Mouse (Mus musculus) Patski (cell line): ENCODE data around the gene Yipf3. TPM values are rescaled to one million over a fixed set of nuclear protein-coding genes. Genes with fewer than 3 reads are reported as not detected.
A peak's percentile ranks its signal among the peaks of the same experiment; 100 is the strongest.

Experiments
- ATAC-seq: fragments of 100-300 bp; one replicate; pipeline ENCODE4 v1.8.0; 2021
- CTCF ChIA-PET: fragments of 350-600 bp; sonication (Branson Sonifier 250); formaldehyde crosslinking; loops from one replicate; lab custom pipeline; 2022; ENCODE audit warnings: inconsistent platforms; lab: Charles Lee
- POLR2A ChIA-PET: fragments of 350-600 bp; sonication (Branson Sonifier 250); formaldehyde crosslinking; loops from one replicate; lab custom pipeline; 2022; ENCODE audit warnings: antibody characterized with exemption, inconsistent platforms; lab: Charles Lee
- DNase-seq: peaks from one replicate; pipeline ENCODE4 v3.0.0-alpha.2; 2011; ENCODE audit warnings: low read depth, low spot score
- H3K27me3 ChIP-seq: fragments of 371-371 bp; one replicate; pipeline ENCODE4 v1.5.1; 2021
- CTCF ChIP-seq: fragments of 100-300 bp; IDR thresholded peaks from one replicate; pipeline ENCODE4 v1.5.1; 2021
- in situ Hi-C: fragments of 300-500 bp; cut with MboI; formaldehyde crosslinking; loops from 3 replicates; pipeline ENCODE4 v1.11.1; 2018; ENCODE audit warnings: low pct_unique_long_range_greater_than_20kb, mixed read lengths
- polyA plus RNA-seq: library from polyadenylated mRNA; unstranded; gene quantifications from one replicate; pipeline ENCODE4 v1.2.3, GENCODE M21; 2021

Gene Yipf3
- polyA plus RNA-seq, 1 experiment from 2014 or later: 88.7 TPM

DNA sequence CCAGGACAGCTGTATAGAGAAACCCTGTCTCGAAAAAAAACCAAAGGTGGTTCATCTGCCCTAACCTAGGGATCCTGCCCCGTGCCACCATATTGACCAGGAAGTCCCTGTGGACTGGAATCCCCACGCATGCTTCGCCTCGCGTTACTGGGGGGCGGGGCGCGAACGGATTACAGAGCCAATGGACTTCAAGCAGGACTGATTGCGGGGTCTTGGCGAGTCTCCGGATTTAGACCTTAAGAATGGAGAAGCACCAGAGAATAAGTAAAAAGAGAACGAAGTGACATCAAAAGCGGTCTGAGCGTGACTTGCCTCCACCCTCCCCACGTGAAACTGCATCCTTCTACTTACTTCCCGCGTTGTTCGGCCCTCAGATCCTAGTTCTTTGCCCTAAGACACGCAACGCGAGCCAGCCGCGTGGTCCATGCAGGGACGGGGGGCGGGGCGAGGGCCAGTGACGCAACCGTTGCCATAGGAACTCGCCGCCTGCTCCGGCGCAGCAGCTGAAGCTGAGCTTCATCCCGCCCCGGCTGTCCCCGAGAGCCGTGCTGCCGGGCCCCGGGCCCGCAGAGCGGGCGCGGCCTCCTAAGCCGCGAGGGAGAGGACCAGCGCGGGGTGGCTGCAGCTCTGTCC, 5.7 kb downstream of the Yipf3 start, which contains the start of gene Lrrc73:
Gene Lrrc73 (plus strand): TSS at position 80 of the 633 bp plus-strand sequence.
- ATAC-seq (peak; percentile 20), DNase-seq (no peak)
- in situ Hi-C loops: no loop called here
- ChIA-PET CTCF (interaction anchor here (2.4 to 3.3 kb wide), 2 partner anchors 12 to 21 kb away, joined by 5 to 14 read pairs; no protein-coding TSS in a partner anchor), POLR2A (interaction anchor here (0.6 kb wide), 1 partner anchor 143 kb away, joined by 3 read pairs; no protein-coding TSS in a partner anchor)
- no peaks in the 10 kb centered on the region for H3K27me3 ChIP-seq
- TF ChIP-seq CTCF: no peak

DNA sequence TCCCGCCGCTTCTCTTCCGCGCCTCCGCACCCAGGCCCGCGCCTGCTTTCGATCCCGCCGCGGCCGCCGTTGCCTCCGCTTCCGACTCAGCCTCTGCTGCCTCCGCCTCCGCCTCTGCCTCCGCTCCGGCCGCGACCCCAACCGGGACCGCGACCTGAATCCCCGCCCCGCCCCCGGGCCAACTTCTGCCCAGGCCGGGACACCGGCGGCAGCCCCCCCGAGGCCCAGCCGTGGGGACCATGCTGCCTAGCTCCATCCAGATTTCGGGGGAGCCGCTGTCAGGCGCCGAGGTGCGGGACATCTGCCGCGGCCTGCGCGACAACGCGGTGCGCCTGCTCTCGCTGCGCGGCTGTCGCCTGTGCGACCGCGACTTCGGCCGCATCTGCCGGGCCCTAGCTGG, 6.2 kb downstream of the Yipf3 start:
- H3K27me3 ChIP-seq: no peaks in the 10 kb centered on the region
- ChIA-PET POLR2A (interaction anchor here (0.6 kb wide), 1 partner anchor 142 kb away, joined by 3 read pairs; no protein-coding TSS in a partner anchor), CTCF (no interaction called here)
- ATAC-seq (peak; percentile 20), DNase-seq (no peak)
- TF ChIP-seq CTCF: no peak
- in situ Hi-C loops: no loop called here

DNA sequence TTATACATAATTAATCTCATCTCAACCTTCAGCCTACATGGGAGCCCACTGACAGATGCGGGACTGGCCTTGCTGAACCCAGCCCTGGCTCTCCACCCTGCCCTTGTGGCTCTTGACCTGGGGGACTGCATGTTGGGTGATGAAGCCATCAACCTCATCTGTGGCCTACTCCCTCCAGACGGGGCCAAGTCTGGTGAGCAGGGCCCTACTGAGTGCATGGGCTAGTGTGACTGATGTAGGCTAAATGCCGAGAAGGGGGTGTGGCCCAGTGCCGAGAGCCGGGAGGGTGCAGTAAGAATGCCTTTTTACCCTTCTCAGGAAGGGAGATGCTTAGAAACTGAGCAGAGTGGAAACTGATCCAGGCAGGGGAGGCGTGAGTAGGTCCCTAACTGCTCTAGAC, 7.3 kb downstream of the Yipf3 start:
- ATAC-seq: no peak
- TF ChIP-seq CTCF: no peak
- POLR2A ChIA-PET: no interaction called here
- H3K27me3 ChIP-seq: no peaks in the 10 kb centered on the region
- in situ Hi-C loops: no loop called here
- CTCF ChIA-PET: no interaction called here
- no peak for DNase-seq

DNA sequence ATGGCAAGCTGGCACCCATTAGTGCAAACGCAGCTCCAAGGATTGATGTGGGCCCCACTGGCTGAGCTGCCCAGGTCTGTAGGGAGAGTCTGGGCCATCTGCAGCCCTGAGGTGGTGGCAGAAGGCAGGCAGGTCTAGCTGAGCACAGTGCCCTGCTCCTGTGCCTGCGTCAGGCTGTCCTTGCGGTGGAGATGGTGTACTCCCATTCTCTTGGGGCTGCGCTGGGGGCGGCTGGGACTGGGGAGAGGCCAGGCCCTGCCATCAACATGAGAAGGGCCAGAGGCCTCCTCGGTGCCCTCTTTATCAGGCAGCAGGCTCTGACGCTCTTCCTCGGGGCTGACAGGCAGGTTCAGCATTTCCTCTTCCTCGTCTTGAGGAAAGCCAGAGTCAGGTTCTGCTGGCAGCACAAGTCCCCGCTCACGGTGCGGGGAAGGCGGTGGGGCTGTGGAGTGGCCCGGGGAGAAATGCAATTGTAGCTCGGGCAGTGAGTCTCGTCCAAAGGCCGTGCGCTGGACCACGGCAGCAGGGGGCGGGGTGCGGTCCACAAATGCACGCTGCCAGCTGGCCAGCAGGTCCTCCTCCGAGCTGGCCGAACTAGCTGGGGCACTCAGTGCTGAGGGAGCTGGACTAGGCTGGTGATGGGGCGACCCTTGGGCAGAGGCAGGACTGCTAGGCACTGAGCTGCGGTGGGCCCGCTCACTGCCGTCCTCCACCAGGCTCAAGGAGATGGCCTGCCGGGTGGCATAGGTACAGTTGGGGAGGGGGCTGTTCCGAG, 10.6 kb downstream of the Yipf3 start:
- DNase-seq (no peak), ATAC-seq (no peak)
- ChIA-PET CTCF (interaction anchor here (1.2 to 1.5 kb wide), 2 partner anchors 36 to 41 kb away, joined by 3 to 4 read pairs; no protein-coding TSS in a partner anchor), POLR2A (interaction anchor here (0.5 kb wide), 1 partner anchor 523 kb away, joined by 3 read pairs; no protein-coding TSS in a partner anchor)
- H3K27me3 ChIP-seq: no peaks in the 10 kb centered on the region
- no peak for TF ChIP-seq CTCF
- in situ Hi-C loops: no loop called here

DNA sequence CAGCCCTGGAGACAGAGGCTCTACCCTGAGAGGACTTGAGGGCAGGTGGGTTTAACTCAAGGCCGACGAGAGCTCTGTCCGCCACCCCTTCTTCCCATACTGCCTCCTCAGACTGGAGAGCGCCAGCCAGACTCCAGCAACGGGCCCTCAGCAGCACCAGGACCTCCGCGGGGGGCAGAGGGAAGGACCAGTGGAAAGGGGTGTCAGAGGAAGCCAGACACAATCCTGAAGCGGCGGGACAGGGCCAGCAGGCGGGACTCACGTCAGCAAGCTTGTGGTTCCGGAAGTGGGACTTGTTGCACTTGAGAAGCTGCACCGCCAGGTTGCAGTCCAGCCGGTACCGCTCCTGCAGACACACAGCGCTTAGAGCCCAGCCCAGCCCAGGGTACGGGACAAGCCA, 11.8 kb downstream of the Yipf3 start:
- ChIA-PET CTCF (interaction anchor here (1.2 to 1.5 kb wide), 2 partner anchors 35 to 40 kb away, joined by 3 to 4 read pairs; no protein-coding TSS in a partner anchor), POLR2A (no interaction called here)
- no peak for TF ChIP-seq CTCF
- DNase-seq: no peak
- no peaks in the 10 kb centered on the region for H3K27me3 ChIP-seq
- in situ Hi-C loops: loop anchor here (5.0 kb wide), 1 partner anchor 38 kb away; the partner anchor contains the start of gene Dlk2
- no peak for ATAC-seq

DNA sequence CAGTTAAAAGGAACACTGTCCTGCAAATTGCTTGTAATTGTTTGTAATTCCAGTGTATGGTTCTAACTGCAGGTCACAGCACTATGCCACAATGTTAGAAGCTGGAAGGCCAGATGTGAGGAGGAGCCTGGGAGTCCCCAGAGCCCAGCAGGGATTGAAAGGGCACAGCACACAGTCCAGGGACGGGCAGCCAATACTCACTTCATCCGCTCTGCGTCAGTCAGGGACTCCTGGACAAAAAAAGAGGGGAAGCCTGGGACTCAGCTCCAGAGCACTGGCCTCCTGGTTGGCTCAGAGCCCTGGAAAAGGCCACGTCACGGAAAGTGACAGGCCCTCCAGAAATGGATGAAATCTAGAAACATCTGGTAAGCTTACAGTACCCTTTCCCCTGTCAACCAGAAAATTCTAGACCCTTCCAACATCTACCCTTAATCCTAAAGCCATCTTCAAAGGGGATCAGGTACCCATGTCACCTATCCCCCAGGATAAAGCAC, 14.4 kb downstream of the Yipf3 start:
- no peaks in the 10 kb centered on the region for H3K27me3 ChIP-seq
- DNase-seq (no peak), ATAC-seq (no peak)
- POLR2A ChIA-PET: interaction anchor here (0.8 kb wide), 1 partner anchor 21 kb away, joined by 5 read pairs; the partner anchor contains the start of gene Tjap1
- TF ChIP-seq CTCF: no peak
- CTCF ChIA-PET: interaction anchor here (0.9 to 4.8 kb wide), 3 partner anchors 11 to 131 kb away, joined by 3 to 26 read pairs (median 3); no protein-coding TSS in a partner anchor
- in situ Hi-C loops: loop anchor here (5.0 kb wide), 1 partner anchor 35 kb away; the partner anchor contains the start of gene Dlk2

DNA sequence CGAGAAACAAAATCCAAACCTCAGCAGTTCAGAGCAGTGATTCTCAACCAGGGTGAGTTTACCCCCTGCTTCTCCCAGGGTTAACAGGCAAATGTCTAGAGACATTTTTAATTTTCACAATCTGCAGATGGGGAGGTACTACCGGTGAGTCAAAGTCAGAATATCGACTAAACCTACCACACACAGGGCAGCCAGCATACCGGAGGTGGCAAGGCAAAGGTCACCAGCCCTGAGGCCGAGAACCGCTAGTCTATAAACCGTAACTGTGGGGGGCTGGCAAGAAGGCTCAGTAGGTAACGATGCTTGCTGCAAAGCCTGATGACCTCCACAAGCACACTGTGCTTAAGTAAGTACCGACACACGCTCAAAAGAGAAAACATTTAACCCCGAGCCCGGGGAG, 17.6 kb downstream of the Yipf3 start:
- ATAC-seq (no peak), DNase-seq (no peak)
- CTCF ChIA-PET: interaction anchor here (0.7 to 4.8 kb wide), 10 partner anchors 12 to 131 kb away, joined by 3 to 26 read pairs (median 4); partner anchors contain the start of gene Lrrc73
- no peak for TF ChIP-seq CTCF
- no peaks in the 10 kb centered on the region for H3K27me3 ChIP-seq
- POLR2A ChIA-PET: interaction anchor here (0.5 to 2.3 kb wide), 3 partner anchors 16 to 38 kb away, joined by 3 to 16 read pairs (median 4); partner anchors contain the start of gene Tjap1
- in situ Hi-C loops: loop anchor here (5.0 kb wide), 1 partner anchor 127 kb away; no protein-coding TSS in a partner anchor

DNA sequence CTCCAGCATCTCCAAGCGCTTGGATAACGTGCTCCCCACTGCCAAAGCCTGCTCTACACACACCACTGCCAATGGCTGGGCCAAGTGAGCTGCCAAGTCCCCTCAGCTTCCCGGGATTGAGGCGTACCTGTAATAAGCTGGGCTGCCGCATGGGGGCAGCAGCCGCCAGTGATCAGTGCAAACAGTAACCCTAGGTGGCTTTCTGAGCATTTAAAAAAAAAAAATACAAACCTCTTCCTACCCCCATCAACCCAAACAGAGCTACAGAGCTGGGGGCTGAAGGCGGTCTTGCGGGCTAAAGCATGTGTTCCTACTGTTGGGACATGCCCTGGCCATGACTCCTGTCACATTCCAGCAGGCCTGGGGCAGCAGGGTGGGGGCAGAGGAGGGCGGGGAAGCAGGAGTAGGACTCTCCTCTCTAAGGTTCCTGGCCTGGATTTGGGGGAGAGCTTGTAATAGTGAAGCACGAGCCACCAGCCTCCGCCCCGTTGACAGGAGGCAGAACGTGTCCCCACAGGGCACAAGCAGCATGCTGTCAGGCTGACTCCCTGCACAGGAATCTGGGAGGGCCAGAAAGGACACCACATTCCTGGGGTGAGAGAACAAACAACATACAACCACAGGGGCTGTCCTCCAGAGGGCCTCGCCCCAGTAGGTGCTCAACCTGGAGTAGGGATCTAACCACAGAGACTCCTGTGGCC, 18.2 kb downstream of the Yipf3 start:
- CTCF ChIA-PET: interaction anchor here (0.7 to 4.8 kb wide), 15 partner anchors 9 to 130 kb away, joined by 3 to 26 read pairs (median 4); partner anchors contain the start of genes Abcc10 and Lrrc73
- no peak for TF ChIP-seq CTCF
- POLR2A ChIA-PET: interaction anchor here (0.5 to 2.3 kb wide), 6 partner anchors 10 to 325 kb away, joined by 3 to 16 read pairs (median 4); partner anchors contain the start of gene Tjap1
- ATAC-seq: peak; percentile 76
- in situ Hi-C loops: loop anchor here (5.0 kb wide), 1 partner anchor 126 kb away; no protein-coding TSS in a partner anchor
- no peak for DNase-seq
- no peaks in the 10 kb centered on the region for H3K27me3 ChIP-seq

DNA sequence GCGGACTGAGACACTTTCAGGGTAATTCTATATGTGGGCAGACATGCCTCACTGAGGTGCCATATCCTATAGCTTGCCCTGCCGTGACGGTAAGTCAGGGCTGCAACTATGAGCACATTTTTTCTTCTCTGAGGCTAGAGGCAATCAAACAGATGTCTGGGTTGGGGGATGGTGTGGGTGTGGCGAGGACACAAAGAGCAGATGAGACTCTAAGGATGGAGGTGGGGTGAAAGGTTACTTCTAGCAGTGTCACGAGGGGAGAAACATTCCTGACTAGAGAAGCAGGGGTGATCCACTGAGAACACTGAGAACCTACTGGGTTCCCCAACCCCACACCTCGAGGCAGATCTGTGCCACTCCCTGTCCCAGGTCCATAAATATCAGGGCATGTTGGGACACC, 19.1 kb downstream of the Yipf3 start:
- ChIA-PET POLR2A (interaction anchor here (0.6 to 2.3 kb wide), 3 partner anchors 15 to 326 kb away, joined by 3 to 16 read pairs (median 4); partner anchors contain the start of gene Tjap1), CTCF (interaction anchor here (0.9 to 4.8 kb wide), 6 partner anchors 10 to 33 kb away, joined by 3 to 26 read pairs (median 5); partner anchors contain the start of gene Lrrc73)
- ATAC-seq: no peak
- no peaks in the 10 kb centered on the region for H3K27me3 ChIP-seq
- TF ChIP-seq CTCF: no peak
- in situ Hi-C loops: loop anchor here (5.0 kb wide), 1 partner anchor 125 kb away; no protein-coding TSS in a partner anchor
- DNase-seq: no peak
